Mouse (Mus musculus): Measurements from ENCODE around the gene Mapt.
"Not testable (repeated sequence)": the region's sequence is repeated elsewhere in the genome, so short reads cannot be mapped to it uniquely, and the experiment has no call there.

Gene Mapt

GRCm38 (mm10) chr11:104233101-104233500 lies 1.9 kb downstream of the Mapt start:
- DNase-seq (ENCODE audit: extremely low read depth, insufficient read length, low spot score): no peak

GRCm38 (mm10) chr11:104233574-104234206 lies 2.5 kb downstream of the Mapt start:
- no peak for DNase-seq (ENCODE audit: extremely low read depth, insufficient read length, low spot score)

GRCm38 (mm10) chr11:104234680-104235079 lies 3.5 kb downstream of the Mapt start:
- peak; percentile 33 for DNase-seq (ENCODE audit: extremely low read depth, insufficient read length, low spot score)

- no peak for DNase-seq (ENCODE audit: extremely low read depth, insufficient read length, low spot score)
Measured at GRCm38 (mm10) chr11:104235881-104236280, 4.7 kb downstream of the Mapt start.

GRCm38 (mm10) chr11:104237226-104237625 lies 6.0 kb downstream of the Mapt start:
- DNase-seq (ENCODE audit: extremely low read depth, insufficient read length, low spot score): no peak

GRCm38 (mm10) chr11:104237958-104238747 lies 7.0 kb downstream of the Mapt start:
- no peak for DNase-seq (ENCODE audit: extremely low read depth, insufficient read length, low spot score)

GRCm38 (mm10) chr11:104245478-104245877 lies 14.3 kb downstream of the Mapt start:
- not testable (repeated sequence) for DNase-seq (ENCODE audit: extremely low read depth, insufficient read length, low spot score)

GRCm38 (mm10) chr11:104246171-104246694 lies 15.0 kb downstream of the Mapt start:
- no peak for DNase-seq (ENCODE audit: extremely low read depth, insufficient read length, low spot score)

- no peak for DNase-seq (ENCODE audit: extremely low read depth, insufficient read length, low spot score)
Measured at GRCm38 (mm10) chr11:104247141-104247717, 16.0 kb downstream of the Mapt start.

GRCm38 (mm10) chr11:104249420-104249819 lies 18.2 kb downstream of the Mapt start:
- DNase-seq (ENCODE audit: extremely low read depth, insufficient read length, low spot score): no peak

- DNase-seq (ENCODE audit: extremely low read depth, insufficient read length, low spot score): no peak
Measured at GRCm38 (mm10) chr11:104251121-104251520, 19.9 kb downstream of the Mapt start.

GRCm38 (mm10) chr11:104252094-104252493 lies 20.9 kb downstream of the Mapt start:
- no peak for DNase-seq (ENCODE audit: extremely low read depth, insufficient read length, low spot score)

- no peak for DNase-seq (ENCODE audit: extremely low read depth, insufficient read length, low spot score)
Measured at GRCm38 (mm10) chr11:104254408-104255039, 23.3 kb downstream of the Mapt start.

- no peak for DNase-seq (ENCODE audit: extremely low read depth, insufficient read length, low spot score)
Measured at GRCm38 (mm10) chr11:104256179-104256578, 25.0 kb downstream of the Mapt start.

- DNase-seq (ENCODE audit: extremely low read depth, insufficient read length, low spot score): no peak
Measured at GRCm38 (mm10) chr11:104258991-104259390, 27.8 kb downstream of the Mapt start.

GRCm38 (mm10) chr11:104264683-104265082 lies 33.5 kb downstream of the Mapt start:
- no peak for DNase-seq (ENCODE audit: extremely low read depth, insufficient read length, low spot score)

- no peak for DNase-seq (ENCODE audit: extremely low read depth, insufficient read length, low spot score)
Measured at GRCm38 (mm10) chr11:104265669-104266068, 34.5 kb downstream of the Mapt start.

- DNase-seq (ENCODE audit: extremely low read depth, insufficient read length, low spot score): no peak
Measured at GRCm38 (mm10) chr11:104267380-104267779, 36.2 kb downstream of the Mapt start.

GRCm38 (mm10) chr11:104269385-104269822 lies 38.2 kb downstream of the Mapt start:
- DNase-seq (ENCODE audit: extremely low read depth, insufficient read length, low spot score): no peak

- no peak for DNase-seq (ENCODE audit: extremely low read depth, insufficient read length, low spot score)
Measured at GRCm38 (mm10) chr11:104270452-104270851, 39.3 kb downstream of the Mapt start.

GRCm38 (mm10) chr11:104270876-104271275 lies 39.7 kb downstream of the Mapt start:
- DNase-seq (ENCODE audit: extremely low read depth, insufficient read length, low spot score): no peak
